Mouse (Mus musculus): ENCODE measurements around the gene Olfr1353. TPM values are rescaled to one million over a fixed set of nuclear protein-coding genes. Genes with fewer than 3 reads are reported as not detected.
"Not testable (repeated sequence)": the region's sequence is repeated elsewhere in the genome, so short reads cannot be mapped to it uniquely, and the experiment has no call there.

The Olfr1353 gene
- 0.20 TPM in 1 of 2 replicates, not detected in the other for polyA plus RNA-seq (2014; fragmentation: Nextera tagmentation; extraction: Ambion mirVana)

DNA sequence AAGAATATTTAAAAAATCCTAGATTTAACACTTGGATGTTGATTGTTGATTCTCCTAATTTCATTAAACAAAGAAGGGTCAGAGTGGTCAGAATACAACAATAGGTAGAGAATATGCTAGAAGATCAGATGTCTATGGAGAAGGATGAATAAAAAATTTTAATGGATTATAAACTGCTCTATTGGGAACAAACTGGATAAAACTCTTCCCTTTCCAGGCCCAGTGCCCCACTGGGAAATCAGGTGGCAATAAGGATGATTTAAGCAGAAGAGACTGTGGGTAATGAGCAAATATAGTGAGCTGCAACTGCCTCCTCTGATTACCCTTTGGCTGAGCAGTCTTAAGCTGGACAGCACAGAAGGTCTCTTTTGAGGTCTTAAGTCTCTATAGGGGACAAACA is at the start of gene Olfr1353:
Olfr1353 (plus strand) TSS at position 301 of the 400 bp plus-strand sequence.
- not testable (repeated sequence) for H3K4me2 ChIP-seq (ENCODE audit: low read depth, low read length); H3K9me3 ChIP-seq (ENCODE audit: control insufficient read depth, low read length); H3K27me3 ChIP-seq (replicated peaks; ENCODE audit: control insufficient read depth, insufficient read depth, low read length); H3K36me3 ChIP-seq (ENCODE audit: control insufficient read depth, insufficient read depth, low read length); H3K4me1 ChIP-seq (ENCODE audit: control insufficient read depth, insufficient read depth, low read length); H3K27ac ChIP-seq (replicated peaks; ENCODE audit: low read depth, low read length); H3K4me3 ChIP-seq (ENCODE audit: low read depth, low read length); DNase-seq (ENCODE audit: low spot score); ATAC-seq (ENCODE audit: low read depth); H3K9ac ChIP-seq (ENCODE audit: low read depth, low read length)

DNA sequence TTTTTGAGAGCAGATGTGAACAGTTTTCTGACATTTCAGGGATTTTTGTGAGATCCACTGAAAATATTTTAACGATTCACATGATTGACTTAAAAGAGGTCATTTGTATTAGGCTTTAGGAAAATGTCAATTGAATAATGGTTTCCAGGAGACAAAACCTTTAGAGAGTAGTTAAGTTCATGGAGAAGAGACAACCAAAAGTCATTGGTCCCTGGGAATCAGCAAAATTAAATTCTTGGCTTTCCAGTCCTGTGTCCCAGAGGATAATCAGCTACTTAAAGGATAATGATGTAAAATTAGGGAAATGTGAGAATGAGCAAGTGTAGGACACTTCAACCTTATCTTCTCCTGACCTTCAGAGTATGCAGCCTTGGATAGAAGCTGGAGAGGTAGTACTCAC is 12.8 kb upstream of the Olfr1353 start, which contains the start of gene Olfr8:
Olfr8 (plus strand) TSS at position 301 of the 400 bp plus-strand sequence.
- H3K4me3 ChIP-seq (ENCODE audit: low read depth, low read length); H3K27ac ChIP-seq (replicated peaks; ENCODE audit: low read depth, low read length); ATAC-seq (ENCODE audit: low read depth); H3K27me3 ChIP-seq (replicated peaks; ENCODE audit: control insufficient read depth, insufficient read depth, low read length); H3K4me1 ChIP-seq (ENCODE audit: control insufficient read depth, insufficient read depth, low read length); DNase-seq (ENCODE audit: low spot score); H3K9me3 ChIP-seq (ENCODE audit: control insufficient read depth, low read length); H3K36me3 ChIP-seq (ENCODE audit: control insufficient read depth, insufficient read depth, low read length); H3K9ac ChIP-seq (ENCODE audit: low read depth, low read length); H3K4me2 ChIP-seq (ENCODE audit: low read depth, low read length): not testable (repeated sequence)
- 70% methylated on average over 1 of the region's 1 CpGs for WGBS

DNA sequence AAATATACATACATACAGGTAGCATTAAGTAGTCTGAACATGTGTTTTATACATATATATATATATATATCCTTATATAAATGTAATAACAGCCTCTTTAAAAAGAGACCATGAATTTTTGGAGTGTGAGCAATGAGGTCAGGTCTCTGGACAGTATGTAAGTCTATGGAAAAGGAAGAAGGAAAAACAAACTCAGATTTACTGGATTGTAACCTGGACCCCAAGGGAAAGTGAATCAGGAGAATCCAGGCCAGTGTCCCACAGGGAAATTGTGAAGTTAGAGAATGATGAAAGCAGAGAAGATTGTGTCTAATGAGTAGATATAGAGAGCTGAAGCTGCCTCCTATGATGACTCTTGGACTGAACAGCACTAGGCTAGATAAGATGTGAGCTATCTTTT is 17.6 kb downstream of the Olfr1353 start, which contains the start of gene Olfr1352:
Olfr1352 (plus strand) TSS at position 301 of the 400 bp plus-strand sequence.
- Histone ChIP-seq H3K27ac (replicated peaks; ENCODE audit: low read depth, low read length) (no peak within 1 kb of the TSS), H3K9ac (ENCODE audit: low read depth, low read length) (no peak within 1 kb of the TSS), H3K9me3 (ENCODE audit: control insufficient read depth, low read length) (no peaks in the 10 kb centered on the region), H3K4me2 (ENCODE audit: low read depth, low read length) (no peak within 1 kb of the TSS), H3K27me3 (replicated peaks; ENCODE audit: control insufficient read depth, insufficient read depth, low read length) (no peaks in the 10 kb centered on the region), H3K36me3 (ENCODE audit: control insufficient read depth, insufficient read depth, low read length) (no peaks in the 10 kb centered on the region), H3K4me1 (ENCODE audit: control insufficient read depth, insufficient read depth, low read length) (no peaks in the 10 kb centered on the region), H3K4me3 (ENCODE audit: low read depth, low read length) (no peak within 1 kb of the TSS)
- no peak for DNase-seq (ENCODE audit: low spot score)
- ATAC-seq (ENCODE audit: low read depth), result no peak

DNA sequence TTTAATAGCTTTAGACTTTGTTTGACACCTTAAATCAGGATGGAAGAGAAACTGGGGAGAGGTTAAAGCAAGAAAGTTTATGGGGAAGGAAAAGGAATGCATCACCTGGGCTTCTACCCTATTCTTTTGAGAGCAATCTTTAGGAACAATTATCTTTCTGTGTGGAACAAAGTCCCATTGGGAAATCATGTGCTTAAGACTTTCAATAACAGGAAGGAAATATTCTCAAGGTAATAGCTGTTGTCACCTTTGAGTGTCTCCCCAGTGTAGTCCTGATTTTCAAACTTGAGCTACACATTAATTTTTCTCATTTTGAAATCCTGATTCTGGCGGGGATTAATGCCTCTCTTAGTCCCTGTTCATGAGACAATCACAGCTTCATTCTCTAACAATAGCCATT is 49.1 kb downstream of the Olfr1353 start, which contains the start of gene Olfr1351:
Olfr1351 (plus strand) TSS at position 301 of the 400 bp plus-strand sequence.
- Histone ChIP-seq H3K9ac (ENCODE audit: low read depth, low read length) (no peak within 1 kb of the TSS), H3K4me3 (ENCODE audit: low read depth, low read length) (no peak within 1 kb of the TSS), H3K4me2 (ENCODE audit: low read depth, low read length) (no peak within 1 kb of the TSS), H3K4me1 (ENCODE audit: control insufficient read depth, insufficient read depth, low read length) (no peaks in the 10 kb centered on the region), H3K9me3 (ENCODE audit: control insufficient read depth, low read length) (no peaks in the 10 kb centered on the region), H3K36me3 (ENCODE audit: control insufficient read depth, insufficient read depth, low read length) (no peaks in the 10 kb centered on the region), H3K27me3 (replicated peaks; ENCODE audit: control insufficient read depth, insufficient read depth, low read length) (no peaks in the 10 kb centered on the region), H3K27ac (replicated peaks; ENCODE audit: low read depth, low read length) (no peak within 1 kb of the TSS)
- ATAC-seq (ENCODE audit: low read depth), result no peak
- DNase-seq (ENCODE audit: low spot score), result no peak
- 55% methylated on average over 1 of the region's 1 CpGs for WGBS

Other genes starting within 250 kb of the Olfr1353 start
- 3.6 and 4.7 TPM in 2 replicates for gene Casp14, start 245.0 kb upstream of the Olfr1353 start, polyA plus RNA-seq (2014; fragmentation: Nextera tagmentation; extraction: Ambion mirVana)
- gene Ccdc105, start 210.2 kb upstream of the Olfr1353 start, polyA plus RNA-seq (2014; fragmentation: Nextera tagmentation; extraction: Ambion mirVana), result 0.10 TPM in 1 of 2 replicates, not detected in the other
- gene Slc1a6, start 182.8 kb upstream of the Olfr1353 start, polyA plus RNA-seq (2014; fragmentation: Nextera tagmentation; extraction: Ambion mirVana), result 0.68 and 0.70 TPM in 2 replicates
- gene Olfr1356, start 111.1 kb upstream of the Olfr1353 start, polyA plus RNA-seq (2014; fragmentation: Nextera tagmentation; extraction: Ambion mirVana), result not detected in 2 replicates
- 0.14 TPM in 1 of 2 replicates, not detected in the other for gene Olfr1355, start 87.8 kb upstream of the Olfr1353 start, polyA plus RNA-seq (2014; fragmentation: Nextera tagmentation; extraction: Ambion mirVana)
- gene Olfr1354, start 50.1 kb upstream of the Olfr1353 start, polyA plus RNA-seq (2014; fragmentation: Nextera tagmentation; extraction: Ambion mirVana), result not detected in 2 replicates
- not detected in 2 replicates for gene Olfr8, start 12.7 kb upstream of the Olfr1353 start, polyA plus RNA-seq (2014; fragmentation: Nextera tagmentation; extraction: Ambion mirVana)
- gene Olfr1352, start 17.7 kb downstream of the Olfr1353 start, polyA plus RNA-seq (2014; fragmentation: Nextera tagmentation; extraction: Ambion mirVana), result 0.11 TPM in 1 of 2 replicates, not detected in the other
- not detected in 2 replicates for gene Olfr1351, start 49.2 kb downstream of the Olfr1353 start, polyA plus RNA-seq (2014; fragmentation: Nextera tagmentation; extraction: Ambion mirVana)
- gene Olfr57, start 65.4 kb downstream of the Olfr1353 start, polyA plus RNA-seq (2014; fragmentation: Nextera tagmentation; extraction: Ambion mirVana), result not detected in 2 replicates
- gene 2610008E11Rik, start 134.3 kb downstream of the Olfr1353 start, polyA plus RNA-seq (2014; fragmentation: Nextera tagmentation; extraction: Ambion mirVana), result 31.9 and 35.2 TPM in 2 replicates
- gene Vmn2r80, start 185.5 kb downstream of the Olfr1353 start, polyA plus RNA-seq (2014; fragmentation: Nextera tagmentation; extraction: Ambion mirVana), result not detected in 2 replicates

Measured in embryonic facial prominence, embryonic 14.5 days (tissue).